Comparison of ENCODE assay signal across 8 mouse cellular contexts in genomic region chr11:100527066-100527457, GRCm38 (mm10). TPM values are rescaled to one million over a fixed set of nuclear protein-coding genes. Genes with fewer than 3 reads are reported as not detected.
DNase-seq lines count a peak whose midpoint lies in the region; ATAC-seq and TF ChIP-seq lines count a peak whose summit lies in the region.

No protein-coding gene starts in this region.

- peaks cover 24% of the 10 kb centered on the region for H3K36me3 ChIP-seq in embryonic facial prominence, embryonic 12.5 days
- H3K36me3 ChIP-seq in heart, adult 2 months (ENCODE audit: control insufficient read depth, insufficient read depth, low read length): no peaks in the 10 kb centered on the region
- H3K36me3 ChIP-seq in kidney, embryonic 14.5 days (ENCODE audit: control insufficient read depth, insufficient read depth, low read length): peaks cover 16% of the 10 kb centered on the region
- peaks cover 17% of the 10 kb centered on the region for H3K36me3 ChIP-seq in limb, embryonic 15.5 days
- H3K36me3 ChIP-seq in midbrain, embryonic 15.5 days (replicated peaks): peaks cover 13% of the 10 kb centered on the region

- peak overlapping the region; percentile 78 for H3K4me3 ChIP-seq in embryonic facial prominence, embryonic 12.5 days
- H3K4me3 ChIP-seq in heart, adult 2 months: peak overlapping the region; percentile 74
- H3K4me3 ChIP-seq in kidney, embryonic 14.5 days (ENCODE audit: low read length): peak overlapping the region; percentile 90
- peak overlapping the region; percentile 85 for H3K4me3 ChIP-seq in limb, embryonic 15.5 days
- H3K4me3 ChIP-seq in midbrain, embryonic 15.5 days: peak overlapping the region; percentile 70

- WGBS in embryonic facial prominence, embryonic 12.5 days: under 1% methylated on average over 26 of the region's 26 CpGs
- WGBS in heart, adult 2 months: 1% methylated on average over 26 of the region's 26 CpGs
- under 1% methylated on average over 26 of the region's 26 CpGs for WGBS in kidney, embryonic 14.5 days
- 0% methylated on average over 26 of the region's 26 CpGs for WGBS in limb, embryonic 15.5 days
- WGBS in midbrain, embryonic 15.5 days: under 1% methylated on average over 26 of the region's 26 CpGs

- no peaks in the 10 kb centered on the region for H3K27me3 ChIP-seq in embryonic facial prominence, embryonic 12.5 days
- no peaks in the 10 kb centered on the region for H3K27me3 ChIP-seq in heart, adult 2 months (ENCODE audit: control insufficient read depth, insufficient read depth, low read length)
- no peaks in the 10 kb centered on the region for H3K27me3 ChIP-seq in kidney, embryonic 14.5 days (ENCODE audit: control insufficient read depth, insufficient read depth, low read length)
- H3K27me3 ChIP-seq in limb, embryonic 15.5 days: no peaks in the 10 kb centered on the region
- H3K27me3 ChIP-seq in midbrain, embryonic 15.5 days (replicated peaks): no peaks in the 10 kb centered on the region

- peak; percentile 48 for DNase-seq in urinary bladder, adult 2 months (ENCODE audit: low spot score)
- no peak for DNase-seq in urinary bladder, postnatal 10 days (ENCODE audit: low spot score)
- DNase-seq in heart, adult 2 months: peak; percentile 69 to 73
- DNase-seq in spleen, postnatal 4 days (ENCODE audit: low spot score in 2 of 2): peak; percentile 55 to 83

- peaks cover 34% of the 10 kb centered on the region for H3K4me1 ChIP-seq in embryonic facial prominence, embryonic 12.5 days
- peaks cover 2% of the 10 kb centered on the region for H3K4me1 ChIP-seq in heart, adult 2 months (ENCODE audit: control insufficient read depth, insufficient read depth, low read length)
- peaks cover 23% of the 10 kb centered on the region for H3K4me1 ChIP-seq in kidney, embryonic 14.5 days (ENCODE audit: control insufficient read depth, insufficient read depth, low read length)
- H3K4me1 ChIP-seq in limb, embryonic 15.5 days: peaks cover 35% of the 10 kb centered on the region
- peaks cover 33% of the 10 kb centered on the region for H3K4me1 ChIP-seq in midbrain, embryonic 15.5 days

- H3K9me3 ChIP-seq in embryonic facial prominence, embryonic 12.5 days: no peaks in the 10 kb centered on the region
- no peaks in the 10 kb centered on the region for H3K9me3 ChIP-seq in kidney, embryonic 14.5 days (ENCODE audit: control insufficient read depth, low read length)
- H3K9me3 ChIP-seq in limb, embryonic 15.5 days: no peaks in the 10 kb centered on the region
- no peaks in the 10 kb centered on the region for H3K9me3 ChIP-seq in midbrain, embryonic 15.5 days

- peak overlapping the region; percentile 91 for H3K27ac ChIP-seq in embryonic facial prominence, embryonic 12.5 days
- peak overlapping the region; percentile 86 for H3K27ac ChIP-seq in heart, adult 2 months
- H3K27ac ChIP-seq in kidney, embryonic 14.5 days (ENCODE audit: low read depth, low read length): peak overlapping the region; percentile 93
- peak overlapping the region; percentile 91 for H3K27ac ChIP-seq in limb, embryonic 15.5 days
- peak overlapping the region; percentile 89 for H3K27ac ChIP-seq in midbrain, embryonic 15.5 days

- TF ChIP-seq POLR2A in heart, adult 2 months (IDR thresholded peaks at IDR 0.05; ENCODE audit: insufficient read depth, low read depth, low read length): no peak

- ATAC-seq in embryonic facial prominence, embryonic 12.5 days (ENCODE audit: insufficient number of reproducible peaks, insufficient read depth, low FRiP score, low TSS enrichment): peak; percentile 32
- ATAC-seq in kidney, embryonic 14.5 days (ENCODE audit: low FRiP score, low TSS enrichment): peak; percentile 21
- ATAC-seq in limb, embryonic 15.5 days (ENCODE audit: insufficient number of reproducible peaks, low FRiP score, low TSS enrichment, low read depth): no peak
- ATAC-seq in midbrain, embryonic 15.5 days (replicated peaks): peak; percentile 31

- no peak for TF ChIP-seq EP300 in heart, adult 2 months (IDR thresholded peaks at IDR 0.05; ENCODE audit: insufficient read depth, low read depth, low read length)

- peaks cover 1% of the 10 kb centered on the region; the same call in 1 of the 2 replicates for H3K79me2 ChIP-seq in heart, adult 2 months (replicated peaks; ENCODE audit: control insufficient read depth, insufficient read depth, low read length)

- peak overlapping the region; percentile 84 for H3K9ac ChIP-seq in embryonic facial prominence, embryonic 12.5 days
- H3K9ac ChIP-seq in heart, adult 2 months (ENCODE audit: low read depth, low read length): peak overlapping the region; percentile 83
- peak overlapping the region; percentile 87 for H3K9ac ChIP-seq in kidney, embryonic 14.5 days (ENCODE audit: low read depth, low read length)
- H3K9ac ChIP-seq in limb, embryonic 15.5 days: peak overlapping the region; percentile 72
- peak overlapping the region; percentile 63 for H3K9ac ChIP-seq in midbrain, embryonic 15.5 days

- TF ChIP-seq CTCF in heart, adult 2 months (IDR thresholded peaks at IDR 0.05): peak; percentile 43

- intact Hi-C loops in heart, adult 2 months (cut with DNase I): loop anchor here (5.0 kb wide), 1 partner anchor 95 kb away; the partner anchor contains the start of gene Dnajc7

- peak overlapping the region; percentile 92 for H3K4me2 ChIP-seq in embryonic facial prominence, embryonic 12.5 days (replicated peaks)
- peak overlapping the region; percentile 73 for H3K4me2 ChIP-seq in kidney, embryonic 14.5 days (replicated peaks; ENCODE audit: low read depth, low read length)
- peak overlapping the region; percentile 76 for H3K4me2 ChIP-seq in limb, embryonic 15.5 days
- H3K4me2 ChIP-seq in midbrain, embryonic 15.5 days: peak overlapping the region; percentile 68

RNA-seq across cellular contexts. Expression of gene Acly, which starts 0.7 kb away (rescaled TPM):
- polyA plus RNA-seq in urinary bladder, adult 2 months (2012; rRNA removed): 83.9 and 93.7 TPM in 2 replicates
- polyA plus RNA-seq in embryonic facial prominence, embryonic 12.5 days (2016; fragmentation: Nextera tagmentation; extraction: Ambion mirVana): 201 and 203 TPM in 2 replicates
- total RNA-seq in heart, adult 2 months (2021): 10 to 100 TPM; 25.5 to 34.6 TPM
- 66.5 and 74.7 TPM in 2 replicates for polyA plus RNA-seq in heart, adult 2 months (2012; rRNA removed)
- 70.1 and 158 TPM in 2 replicates for polyA plus RNA-seq in kidney, embryonic 14.5 days (2014; fragmentation: Nextera tagmentation; extraction: Ambion mirVana)
- 181 and 189 TPM in 2 replicates for polyA plus RNA-seq in limb, embryonic 15.5 days (2015; fragmentation: Nextera tagmentation; extraction: Ambion mirVana)
- polyA plus RNA-seq in midbrain, embryonic 15.5 days (2015; fragmentation: Nextera tagmentation; extraction: Ambion mirVana): 225 and 227 TPM in 2 replicates

RNA-seq across cellular contexts. Expression of gene Ttc25, which starts 18.3 kb away (rescaled TPM):
- polyA plus RNA-seq in urinary bladder, adult 2 months (2012; rRNA removed): 0.26 and 0.60 TPM in 2 replicates
- 0.73 and 1.8 TPM in 2 replicates for polyA plus RNA-seq in embryonic facial prominence, embryonic 12.5 days (2016; fragmentation: Nextera tagmentation; extraction: Ambion mirVana)
- total RNA-seq in heart, adult 2 months (2021): under 1 TPM in 1 of 2 experiments, not detected in 1; 0.18 TPM
- 0.18 and 0.37 TPM in 2 replicates for polyA plus RNA-seq in heart, adult 2 months (2012; rRNA removed)
- polyA plus RNA-seq in kidney, embryonic 14.5 days (2014; fragmentation: Nextera tagmentation; extraction: Ambion mirVana): 0.58 and 0.77 TPM in 2 replicates
- polyA plus RNA-seq in limb, embryonic 15.5 days (2015; fragmentation: Nextera tagmentation; extraction: Ambion mirVana): 0.19 and 0.56 TPM in 2 replicates
- 1.8 and 2.4 TPM in 2 replicates for polyA plus RNA-seq in midbrain, embryonic 15.5 days (2015; fragmentation: Nextera tagmentation; extraction: Ambion mirVana)

RNA-seq across cellular contexts. Expression of gene Cnp, which starts 47.6 kb away (rescaled TPM):
- polyA plus RNA-seq in urinary bladder, adult 2 months (2012; rRNA removed): 34.9 and 36.0 TPM in 2 replicates
- polyA plus RNA-seq in embryonic facial prominence, embryonic 12.5 days (2016; fragmentation: Nextera tagmentation; extraction: Ambion mirVana): 36.2 and 37.2 TPM in 2 replicates
- total RNA-seq in heart, adult 2 months (2021): 1 to 10 TPM; 5.6 to 7.6 TPM
- 9.5 and 11.4 TPM in 2 replicates for polyA plus RNA-seq in heart, adult 2 months (2012; rRNA removed)
- polyA plus RNA-seq in kidney, embryonic 14.5 days (2014; fragmentation: Nextera tagmentation; extraction: Ambion mirVana): 17.0 and 25.0 TPM in 2 replicates
- 25.1 and 30.5 TPM in 2 replicates for polyA plus RNA-seq in limb, embryonic 15.5 days (2015; fragmentation: Nextera tagmentation; extraction: Ambion mirVana)
- 38.3 and 40.0 TPM in 2 replicates for polyA plus RNA-seq in midbrain, embryonic 15.5 days (2015; fragmentation: Nextera tagmentation; extraction: Ambion mirVana)

RNA-seq across cellular contexts. Expression of gene Klhl11, which starts 54.5 kb away (rescaled TPM):
- polyA plus RNA-seq in urinary bladder, adult 2 months (2012; rRNA removed): 12.2 and 13.2 TPM in 2 replicates
- polyA plus RNA-seq in embryonic facial prominence, embryonic 12.5 days (2016; fragmentation: Nextera tagmentation; extraction: Ambion mirVana): 12.7 and 13.4 TPM in 2 replicates
- total RNA-seq in heart, adult 2 months (2021): 1 to 10 TPM; 7.2 to 8.0 TPM
- polyA plus RNA-seq in heart, adult 2 months (2012; rRNA removed): 3.1 and 4.4 TPM in 2 replicates
- polyA plus RNA-seq in kidney, embryonic 14.5 days (2014; fragmentation: Nextera tagmentation; extraction: Ambion mirVana): 8.5 and 12.3 TPM in 2 replicates
- 9.5 and 10.0 TPM in 2 replicates for polyA plus RNA-seq in limb, embryonic 15.5 days (2015; fragmentation: Nextera tagmentation; extraction: Ambion mirVana)
- polyA plus RNA-seq in midbrain, embryonic 15.5 days (2015; fragmentation: Nextera tagmentation; extraction: Ambion mirVana): 12.4 and 12.8 TPM in 2 replicates
